Comparison of ENCODE assay signal across 8 mouse cellular contexts in genomic region chr8:117334748-117335393, GRCm38 (mm10).
DNase-seq lines count a peak whose midpoint lies in the region; ATAC-seq and TF ChIP-seq lines count a peak whose summit lies in the region.

No protein-coding gene starts in this region.

- H3K9ac ChIP-seq in heart, postnatal 0 days (replicated peaks; ENCODE audit: low read depth, low read length) = no peak overlapping the region
- no peak overlapping the region for H3K9ac ChIP-seq in limb, embryonic 11.5 days (ENCODE audit: low read length)
- no peak overlapping the region; the same call in 1 of the 2 replicates for H3K9ac ChIP-seq in stomach, embryonic 14.5 days (replicated peaks; ENCODE audit: low read depth, low read length)

- H3K27ac ChIP-seq in heart, postnatal 0 days (ENCODE audit: low read depth) = no peak overlapping the region; the same call in 1 of the 2 replicates
- peak overlapping the region; percentile 5; the same call in 1 of the 2 replicates for H3K27ac ChIP-seq in limb, embryonic 11.5 days (replicated peaks; ENCODE audit: low read depth, low read length)
- peak overlapping the region; percentile 87 for H3K27ac ChIP-seq in stomach, embryonic 14.5 days (ENCODE audit: low read length)

- H3K4me3 ChIP-seq in heart, postnatal 0 days (ENCODE audit: low read depth, low read length) = no peak overlapping the region
- H3K4me3 ChIP-seq in limb, embryonic 11.5 days (ENCODE audit: low read depth, low read length) = no peak overlapping the region
- no peak overlapping the region for H3K4me3 ChIP-seq in stomach, embryonic 14.5 days (ENCODE audit: low read depth, low read length)

- H3K9me3 ChIP-seq in heart, postnatal 0 days (replicated peaks; ENCODE audit: control insufficient read depth, low read length) = no peaks in the 10 kb centered on the region
- H3K9me3 ChIP-seq in limb, embryonic 11.5 days (ENCODE audit: control insufficient read depth, low read length) = no peaks in the 10 kb centered on the region
- no peaks in the 10 kb centered on the region for H3K9me3 ChIP-seq in stomach, embryonic 14.5 days (ENCODE audit: control insufficient read depth, low read depth, low read length)

- TF ChIP-seq CTCF in heart, postnatal 0 days (IDR thresholded peaks at IDR 0.05; ENCODE audit: low read depth) = no peak

- H3K27me3 ChIP-seq in heart, postnatal 0 days (ENCODE audit: control insufficient read depth, insufficient read depth, low read length) = no peaks in the 10 kb centered on the region
- no peaks in the 10 kb centered on the region for H3K27me3 ChIP-seq in limb, embryonic 11.5 days (ENCODE audit: control insufficient read depth, insufficient read depth, low read length)
- no peaks in the 10 kb centered on the region for H3K27me3 ChIP-seq in stomach, embryonic 14.5 days (ENCODE audit: control insufficient read depth, insufficient read depth, low read length)

- DNase-seq in urinary bladder, postnatal 14 days (ENCODE audit: low spot score) = peak; percentile 57
- DNase-seq in urinary bladder, postnatal 25 days (ENCODE audit: low spot score) = no peak
- DNase-seq in heart, postnatal 0 days (ENCODE audit: low spot score) = no peak
- peak; percentile 44 for DNase-seq in limb, embryonic 11.5 days (ENCODE audit: low spot score)
- no peak for DNase-seq in left cerebral cortex, postnatal 36 days (ENCODE audit: low spot score in 2 of 2)
- no peak for DNase-seq in gastrocnemius, postnatal 36 days
- DNase-seq in left cerebral cortex, postnatal 25 days (ENCODE audit: low spot score in 2 of 2) = no peak

- no peak overlapping the region; the same call in 1 of the 2 replicates for H3K4me2 ChIP-seq in heart, postnatal 0 days (ENCODE audit: low read depth, low read length)
- H3K4me2 ChIP-seq in limb, embryonic 11.5 days (ENCODE audit: low read depth, severe bottlenecking) = no peak overlapping the region; the same call in 1 of the 2 replicates
- peak overlapping the region; percentile 8 for H3K4me2 ChIP-seq in stomach, embryonic 14.5 days (replicated peaks; ENCODE audit: low read depth, low read length)

- TF ChIP-seq EP300 in heart, postnatal 0 days (IDR thresholded peaks at IDR 0.05; ENCODE audit: low read depth) = no peak

- intact Hi-C loops in left cerebral cortex, postnatal 36 days (cut with DNase I) = loop anchor here (5.0 kb wide), 1 partner anchor 43 kb away; no protein-coding TSS in a partner anchor
- intact Hi-C loops in gastrocnemius, postnatal 36 days (cut with DNase I) = no loop called here
- intact Hi-C loops in left cerebral cortex, postnatal 25 days (cut with DNase I) = loop anchor here (5.0 kb wide), 1 partner anchor 78 kb away; the partner anchor contains the start of gene Cmip

- peaks cover 19% of the 10 kb centered on the region for H3K4me1 ChIP-seq in heart, postnatal 0 days (ENCODE audit: control insufficient read depth, insufficient read depth)
- peaks cover 40% of the 10 kb centered on the region for H3K4me1 ChIP-seq in limb, embryonic 11.5 days (ENCODE audit: control insufficient read depth, insufficient read depth, low read length)
- peaks cover 59% of the 10 kb centered on the region for H3K4me1 ChIP-seq in stomach, embryonic 14.5 days (ENCODE audit: control insufficient read depth, insufficient read depth, low read length)

- ATAC-seq in heart, postnatal 0 days (ENCODE audit: insufficient read depth, low read depth) = peak; percentile 28
- ATAC-seq in limb, embryonic 11.5 days (ENCODE audit: insufficient number of reproducible peaks, low FRiP score, low TSS enrichment, low read depth) = 0 out of 2 replicates have a peak, but pooled peaks have one; percentile 17
- ATAC-seq in stomach, embryonic 14.5 days (ENCODE audit: insufficient number of reproducible peaks, insufficient read depth, low FRiP score, low read depth) = peak; percentile 31; the same call in 1 of the 2 replicates

- H3K36me3 ChIP-seq in heart, postnatal 0 days (replicated peaks; ENCODE audit: control insufficient read depth, insufficient read depth, low read length) = no peaks in the 10 kb centered on the region
- H3K36me3 ChIP-seq in limb, embryonic 11.5 days (ENCODE audit: control insufficient read depth, insufficient read depth, low read length) = no peaks in the 10 kb centered on the region
- no peaks in the 10 kb centered on the region for H3K36me3 ChIP-seq in stomach, embryonic 14.5 days (ENCODE audit: control insufficient read depth, insufficient read depth, low read length)

- 51% methylated on average over 14 of the region's 14 CpGs for WGBS in heart, postnatal 0 days
- 15% methylated on average over 14 of the region's 14 CpGs for WGBS in limb, embryonic 11.5 days
- WGBS in stomach, embryonic 14.5 days = 36% methylated on average over 14 of the region's 14 CpGs

Comparison
In these comparisons a context has a peak if more than half of its experiments do, and no peak if none do; other contexts are left out.
1. DNase-seq: peak in urinary bladder, postnatal 14 days (single experiment) and limb, embryonic 11.5 days (single experiment); none in urinary bladder, postnatal 25 days (single experiment), heart, postnatal 0 days (single experiment), left cerebral cortex, postnatal 36 days (0 of 2), gastrocnemius, postnatal 36 days (0 of 2) and left cerebral cortex, postnatal 25 days (0 of 2).
2. Peak in every context shown above with its lines, with median percentiles within 50 percentile points of each other: ATAC-seq.